Mouse (Mus musculus) kidney, postnatal 14 days (tissue): ENCODE data around the gene Vta1.
A peak's percentile ranks its signal among the peaks of the same experiment; 100 is the strongest.

ENCODE experiments used
- DNase-seq: peaks from one replicate; pipeline ENCODE4 v3.0.0; 2022; ENCODE audit warnings: mixed read lengths

Vta1 gene

DNA sequence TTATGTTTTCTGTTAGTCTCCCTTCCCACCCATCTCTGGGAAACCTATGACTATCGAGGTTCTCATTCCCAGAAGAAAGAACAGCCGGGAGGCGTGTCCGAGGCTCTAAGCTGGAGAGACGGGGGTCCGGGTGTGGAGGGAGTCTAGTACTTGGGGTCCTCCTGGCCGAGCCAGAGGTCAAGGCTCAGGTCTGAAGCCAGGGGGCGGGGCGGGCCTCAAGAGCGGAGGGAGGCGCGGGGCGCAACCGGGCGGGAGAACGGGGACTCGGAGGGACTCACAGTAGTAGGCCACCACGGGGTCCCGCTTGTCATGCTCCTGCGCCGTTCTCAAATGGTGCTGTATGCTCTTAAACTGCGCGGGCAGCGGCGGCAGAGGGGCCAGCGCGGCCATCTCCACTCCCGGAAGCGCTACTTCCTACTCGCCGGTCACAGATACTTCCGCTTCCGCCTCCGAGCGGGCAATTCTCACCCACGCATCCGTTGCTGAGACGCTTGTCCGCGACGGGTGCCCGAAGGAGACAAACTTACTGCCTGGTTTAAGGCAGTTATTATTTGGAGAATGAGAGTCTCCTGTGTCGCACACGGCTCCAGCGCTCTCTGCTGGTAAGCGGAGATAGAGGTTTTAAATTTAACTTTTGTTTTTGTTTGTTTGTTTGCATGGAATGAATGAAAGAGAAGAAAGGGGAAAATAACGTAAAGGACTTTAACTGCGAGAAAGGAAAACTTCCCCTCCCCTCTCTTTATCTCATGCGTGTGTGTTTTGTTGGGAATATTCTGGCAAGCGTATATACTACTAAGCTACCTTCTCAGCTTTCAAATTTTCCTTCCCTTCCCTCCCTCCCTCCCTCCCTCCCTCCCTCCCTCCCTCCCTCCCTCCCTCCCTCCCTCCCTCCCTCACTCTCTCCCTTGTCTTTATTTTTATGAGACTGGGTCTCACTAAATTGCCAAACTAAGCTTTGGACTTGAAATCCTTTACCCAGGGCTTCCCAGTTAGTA, at the start of gene Vta1, which contains the start of gene Nmbr:
Gene Vta1 (minus strand): TSS at position 489 of the 995 bp plus-strand sequence.
Gene Nmbr (plus strand): TSS at position 520 of the 995 bp plus-strand sequence.
- DNase-seq, result peak; percentile 98

DNA sequence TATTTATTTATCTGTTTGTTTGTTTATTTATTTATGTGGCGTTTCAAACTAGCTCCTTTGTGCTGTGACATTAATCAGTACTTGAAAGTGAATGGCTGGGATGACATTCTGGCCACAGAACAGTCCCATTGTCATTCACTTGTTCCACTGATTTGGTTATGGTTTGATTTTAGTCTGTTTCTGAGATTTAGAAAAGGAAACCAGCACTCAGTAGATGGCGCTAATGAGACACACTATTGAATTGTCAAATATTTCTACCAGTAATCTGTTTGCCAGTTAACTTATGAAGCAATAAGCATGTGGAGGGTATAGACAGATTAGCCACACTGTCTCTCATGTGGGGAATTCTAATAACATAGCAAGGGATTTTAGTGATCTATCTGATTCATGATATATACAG, 28.9 kb upstream of the Vta1 start:
- DNase-seq, result peak; percentile 39

DNA sequence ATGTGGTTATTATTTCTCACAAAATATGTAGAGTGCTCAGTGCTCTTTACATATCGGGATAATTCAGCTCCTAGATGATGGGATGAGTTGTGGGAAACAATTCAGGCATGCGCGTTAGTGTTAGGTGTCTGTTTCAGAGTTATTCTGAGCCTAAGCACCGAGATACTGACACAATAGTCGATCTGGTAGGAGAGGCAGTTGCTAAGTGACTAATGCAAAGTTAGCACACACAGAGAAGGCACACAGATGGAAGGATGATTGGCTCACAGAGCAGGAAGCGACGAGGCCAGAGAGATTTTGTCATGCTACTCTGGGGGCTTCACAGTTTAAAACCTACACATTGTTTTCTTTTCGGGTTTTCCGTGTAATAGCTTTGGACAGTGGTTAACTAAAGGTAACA, 20.3 kb upstream of the Vta1 start:
- DNase-seq, result no peak

DNA sequence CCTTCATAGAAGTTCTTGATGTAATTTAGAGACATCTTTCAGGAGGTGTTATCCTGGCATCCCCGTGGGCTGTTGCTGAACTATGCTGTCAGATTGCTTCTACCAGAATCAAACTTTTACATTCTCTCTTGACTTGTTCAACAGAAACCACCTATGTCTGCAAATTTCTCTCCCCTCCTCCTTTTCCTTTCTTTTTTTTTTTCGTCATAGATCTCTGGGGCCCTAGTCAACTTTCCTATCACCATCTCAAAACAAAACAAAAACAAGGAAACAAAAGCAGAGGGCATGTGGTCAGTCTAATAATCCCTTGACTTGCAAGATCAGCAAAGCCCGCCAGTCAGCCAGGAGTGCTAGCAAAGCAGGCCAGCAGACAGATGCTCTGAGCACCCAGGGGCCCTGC, 12.8 kb upstream of the Vta1 start, which contains the start of gene Gje1:
Gene Gje1 (minus strand): TSS at position 101 of the 400 bp plus-strand sequence.
- no peak for DNase-seq

DNA sequence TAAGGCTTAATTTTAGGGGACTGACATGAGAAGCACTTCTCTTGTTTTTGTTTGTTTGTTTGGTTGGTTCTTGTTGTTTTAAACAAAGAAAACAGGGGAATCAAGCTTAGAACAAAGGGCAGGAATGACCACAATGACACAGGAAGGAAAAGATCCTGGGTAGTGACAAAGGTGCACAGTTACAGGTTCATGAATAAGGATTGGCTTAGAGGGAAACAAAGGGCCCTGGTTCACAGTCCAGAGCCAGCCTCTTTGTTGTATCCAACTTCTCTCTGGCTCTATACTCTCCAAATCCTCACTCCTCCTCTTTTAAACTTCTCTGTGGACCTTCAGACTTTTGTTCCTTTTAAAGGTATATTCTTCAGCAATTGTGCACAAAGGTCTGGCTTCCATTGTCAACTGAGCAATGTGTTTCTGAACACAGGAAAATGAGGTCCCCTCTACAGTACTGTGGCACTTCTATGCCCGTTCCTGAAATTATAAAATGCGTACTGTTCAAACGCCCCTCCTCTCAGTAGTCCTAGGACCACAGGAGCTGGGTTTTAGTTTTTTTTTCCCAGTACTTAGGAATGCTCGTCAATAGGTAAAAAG, 1.4 kb downstream of the Vta1 start:
- DNase-seq, result no peak

DNA sequence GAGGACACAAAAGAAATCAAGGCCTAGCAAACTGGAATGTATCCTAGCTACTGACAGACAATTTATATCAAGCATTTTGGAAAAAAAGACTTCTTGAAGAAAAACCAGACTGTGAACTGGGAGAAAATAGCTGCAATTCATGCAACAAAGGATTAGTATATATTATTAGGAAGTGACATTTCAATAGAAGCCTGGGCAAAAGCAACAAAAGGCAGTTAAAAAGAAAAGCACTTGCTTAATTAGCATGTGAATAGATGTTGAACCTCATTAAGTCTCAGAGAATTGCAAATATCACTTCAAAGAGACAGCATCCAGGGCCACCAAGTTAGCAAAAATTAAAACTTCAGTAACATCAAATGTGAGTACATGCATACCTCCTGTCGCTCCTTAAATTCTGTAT, 2.1 kb downstream of the Vta1 start:
- no peak for DNase-seq

DNA sequence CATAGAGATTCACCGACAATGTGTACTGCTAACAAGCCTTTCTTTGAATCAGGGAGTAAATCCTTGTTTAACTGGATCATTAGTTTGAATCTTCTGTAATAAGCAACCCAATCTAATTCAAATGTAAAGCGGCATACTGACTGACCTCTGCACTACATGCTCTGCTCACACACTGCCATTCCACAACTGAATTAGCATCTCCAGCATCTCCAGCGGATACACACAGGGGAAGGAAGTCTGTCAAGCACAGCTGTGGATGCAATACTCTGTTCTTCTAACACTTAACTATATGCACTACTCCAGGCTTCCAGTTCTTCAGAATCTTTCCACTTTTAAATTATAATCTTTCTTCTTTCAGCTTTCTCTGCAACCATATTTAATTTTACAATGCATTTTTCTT, 15.0 kb downstream of the Vta1 start:
- no peak for DNase-seq

DNA sequence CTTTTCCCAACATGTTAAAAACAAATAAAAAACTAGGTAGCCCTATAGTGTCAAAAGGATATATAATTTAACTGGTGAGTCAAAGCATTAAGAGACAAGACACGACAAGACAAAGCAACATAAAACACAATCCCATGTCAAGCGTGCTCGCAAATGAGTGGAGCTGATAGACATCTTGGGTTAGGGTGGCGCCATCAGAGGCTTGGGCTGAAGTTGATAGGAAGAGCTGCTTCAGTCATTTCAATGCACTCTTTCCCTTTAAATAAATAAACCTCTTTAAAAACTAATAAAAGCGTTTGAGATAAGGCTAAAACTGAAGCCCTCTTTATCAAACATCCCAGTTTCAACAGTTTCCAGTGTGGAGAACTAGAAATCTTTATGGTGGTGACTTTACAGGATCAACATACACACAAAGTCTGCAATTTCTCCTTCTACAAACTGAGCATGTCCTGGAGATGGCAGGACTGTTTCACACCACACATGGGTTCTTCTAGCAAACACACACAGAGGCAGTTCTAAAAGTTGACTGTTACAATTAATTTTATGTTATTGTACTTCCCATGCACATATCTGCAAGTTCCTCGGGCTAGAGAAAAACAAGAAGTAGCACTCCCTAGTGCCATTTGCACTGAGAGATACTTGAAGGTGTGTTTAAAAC, 16.4 kb downstream of the Vta1 start:
- DNase-seq, result no peak

DNA sequence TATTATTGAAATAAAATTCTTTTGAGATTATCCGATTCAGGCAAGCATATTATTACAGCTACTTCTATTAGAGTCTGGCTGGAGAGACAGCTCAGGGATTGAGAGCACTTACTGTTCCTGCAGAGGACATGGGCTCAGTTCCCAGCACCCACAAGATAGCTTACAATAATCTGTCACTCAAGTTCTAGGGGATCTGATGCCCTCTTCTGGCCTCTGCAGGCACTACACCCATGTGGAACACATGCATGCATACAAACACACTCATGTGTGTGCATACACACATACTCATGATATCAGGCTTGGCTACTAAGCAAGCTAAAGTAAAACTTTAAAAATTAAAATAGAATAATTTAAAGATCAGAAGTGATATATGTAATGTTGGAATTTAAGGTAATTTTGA, 19.7 kb downstream of the Vta1 start:
- DNase-seq, result no peak

DNA sequence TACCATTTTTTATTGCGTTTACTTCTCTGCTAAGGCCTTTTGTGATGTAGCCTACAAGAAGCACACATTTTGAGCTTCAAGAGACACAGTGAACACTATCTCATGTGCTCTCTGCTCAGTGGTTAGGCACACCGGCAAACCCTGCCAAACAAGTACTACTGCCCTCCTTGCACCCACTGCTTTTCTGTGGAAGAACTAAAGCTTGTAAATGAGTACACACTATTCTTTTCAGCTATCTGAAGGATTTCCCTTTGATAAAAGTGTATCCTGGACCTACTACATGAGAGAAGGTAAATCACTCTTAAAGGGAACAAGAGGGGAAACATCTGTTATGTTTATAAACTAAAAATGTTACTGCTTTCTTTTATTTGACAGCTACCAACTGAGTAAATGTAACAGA, 39.2 kb downstream of the Vta1 start:
- no peak for DNase-seq

DNA sequence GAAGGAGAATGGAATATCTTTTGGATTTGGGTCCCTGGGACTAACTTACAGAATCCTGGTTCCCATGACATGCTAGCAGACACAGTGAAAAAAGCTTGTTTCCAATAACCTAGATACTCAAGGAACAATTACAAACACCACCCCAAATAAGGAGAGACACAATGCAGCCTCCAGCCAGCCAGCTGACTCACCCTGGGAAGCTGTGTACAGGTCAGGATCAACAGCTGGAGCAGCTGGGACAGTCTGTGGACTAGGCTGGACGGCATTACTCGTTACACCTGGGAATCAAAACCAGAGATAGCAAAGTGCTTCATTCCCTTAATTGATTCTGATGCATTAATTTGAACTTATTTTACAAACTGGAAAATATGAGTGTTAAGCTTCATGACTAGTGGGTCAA, 44.5 kb downstream of the Vta1 start:
- no peak for DNase-seq

DNA sequence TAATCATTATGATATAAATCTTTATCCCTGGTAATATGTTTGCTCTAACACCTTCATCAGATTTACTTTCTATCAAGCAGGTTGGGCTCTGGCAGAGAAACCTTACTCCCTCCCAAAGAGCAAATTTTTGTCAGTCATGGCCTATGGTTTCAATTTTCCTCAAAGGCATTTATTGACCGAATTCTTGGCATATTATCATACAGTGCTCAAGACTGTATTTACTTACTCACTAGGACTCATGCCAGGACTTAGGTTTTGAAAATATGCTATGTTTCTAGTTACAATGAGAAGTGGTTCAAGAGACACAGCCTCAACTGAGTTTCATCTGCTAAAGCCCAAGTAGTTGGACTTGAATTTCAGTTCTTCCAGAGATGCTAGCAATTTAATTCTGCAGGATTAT, 65.7 kb downstream of the Vta1 start:
- DNase-seq, result no peak

DNA sequence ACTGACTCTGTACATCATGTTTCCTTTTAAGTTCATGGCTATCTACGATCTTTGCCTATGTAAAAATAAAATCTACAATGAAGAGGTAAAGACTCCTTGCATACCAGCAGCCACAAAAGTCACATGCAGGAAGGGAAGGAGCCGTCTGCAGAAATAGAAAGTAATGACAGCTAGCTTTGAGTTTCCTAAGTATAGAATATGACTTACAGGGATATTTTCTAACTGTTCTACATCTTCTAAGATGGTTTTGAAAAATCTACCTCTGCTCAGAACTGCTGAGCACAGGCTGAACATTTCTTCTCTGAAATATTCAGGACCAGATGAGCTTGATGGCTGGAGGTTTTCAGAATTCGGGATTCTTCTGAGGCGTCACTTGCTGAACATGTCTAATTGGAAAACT, 66.3 kb downstream of the Vta1 start:
- DNase-seq, result no peak

DNA sequence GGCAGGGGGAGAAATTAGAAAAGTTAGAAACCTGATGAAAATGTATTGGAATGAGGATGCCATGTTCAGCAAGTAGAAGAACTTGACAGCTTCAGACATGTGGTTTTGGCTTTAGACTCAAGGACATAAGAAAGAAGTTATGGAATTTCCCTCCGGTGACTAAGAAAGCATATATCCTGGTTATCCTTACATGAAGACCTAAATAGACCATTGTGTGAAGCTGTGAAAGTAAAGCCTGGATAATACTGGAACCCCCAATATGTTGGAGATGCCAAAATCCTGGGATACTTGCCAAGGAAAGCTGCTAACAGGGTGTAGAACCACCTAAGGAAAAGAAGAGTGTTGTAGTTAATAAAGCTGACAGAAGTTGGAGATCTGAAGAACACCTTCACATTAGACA, 79.7 kb downstream of the Vta1 start:
- no peak for DNase-seq

DNA sequence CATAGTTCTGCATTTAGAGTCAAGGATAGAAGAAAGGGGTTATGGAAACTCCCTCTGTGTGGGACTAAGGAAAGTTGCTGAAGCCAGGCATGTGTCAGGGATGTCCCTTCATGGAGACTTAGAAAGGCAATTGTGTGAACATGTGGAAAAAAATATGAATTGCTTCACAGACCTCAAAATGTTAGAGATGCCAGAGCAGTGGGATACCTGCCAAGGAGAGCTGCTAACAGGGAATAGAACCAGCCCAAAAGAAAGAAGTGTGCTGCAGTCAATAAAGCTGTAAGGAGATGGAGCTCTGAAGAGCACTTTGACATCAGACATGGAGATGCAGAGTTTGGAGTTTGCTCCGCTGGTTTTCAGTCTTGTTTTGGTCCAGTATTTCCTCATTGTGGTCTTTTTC, 86.2 kb downstream of the Vta1 start:
- no peak for DNase-seq

DNA sequence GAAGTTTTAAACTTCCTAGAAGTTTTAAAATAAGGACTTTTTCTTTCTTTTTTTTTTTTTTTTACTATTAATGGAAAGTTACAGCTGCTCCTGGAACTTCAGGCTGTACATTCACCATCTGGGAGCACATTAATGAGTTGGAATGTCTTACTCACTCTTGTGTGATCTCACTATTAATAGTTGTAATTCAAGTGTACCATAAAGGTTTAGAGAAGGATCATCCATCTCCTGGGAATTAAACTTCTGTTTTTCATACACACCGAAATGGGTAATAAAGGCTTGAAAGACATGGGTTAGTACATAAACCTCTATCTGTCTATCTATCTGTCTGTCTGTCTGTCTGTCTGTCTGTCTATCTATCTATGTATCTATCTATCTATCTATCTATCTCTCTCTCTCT, 87.1 kb downstream of the Vta1 start:
- no peak for DNase-seq

DNA sequence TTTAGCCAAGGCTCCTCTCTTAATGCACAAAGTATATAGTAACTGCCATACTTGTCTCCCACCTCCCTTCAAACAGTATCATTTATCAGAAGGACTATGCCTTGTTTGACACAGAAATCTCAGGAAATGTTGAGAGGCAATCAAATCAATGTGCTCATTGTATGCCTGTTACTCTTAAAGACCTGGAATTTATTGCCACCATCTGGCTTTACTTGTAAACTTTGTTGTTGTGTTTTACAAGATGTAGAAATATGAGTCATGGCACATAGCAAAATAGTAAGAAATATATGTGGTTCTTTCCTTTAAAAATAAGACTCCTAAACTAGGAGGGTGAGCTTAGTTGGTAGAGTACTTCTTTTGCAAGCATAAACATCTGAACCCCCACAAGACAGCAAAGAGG, 89.9 kb downstream of the Vta1 start:
- DNase-seq, result no peak

DNA sequence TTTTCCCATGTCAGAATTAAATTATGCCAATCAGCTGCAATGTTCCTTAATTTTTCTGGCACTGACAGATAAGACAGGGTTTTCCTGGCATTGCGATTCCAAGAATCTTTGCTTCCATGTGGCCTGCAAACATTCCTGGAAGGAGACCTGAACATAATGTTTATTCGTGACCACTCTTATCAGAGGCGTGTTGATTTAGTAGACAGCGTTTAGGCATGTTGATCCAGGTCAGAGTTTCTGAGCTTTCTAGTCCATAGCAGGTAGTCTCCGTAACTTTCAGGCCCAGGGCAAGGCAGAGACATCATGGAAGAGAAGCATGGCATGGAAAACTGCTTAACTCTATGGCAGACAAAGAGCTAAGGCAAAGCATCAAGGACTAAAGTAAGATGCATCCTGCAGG, 97.8 kb downstream of the Vta1 start:
- no peak for DNase-seq
